Mouse (Mus musculus) forebrain, embryonic 15.5 days (tissue): ENCODE data around the gene Trip6. TPM values are rescaled to one million over a fixed set of nuclear protein-coding genes. Genes with fewer than 3 reads are reported as not detected.

ENCODE experiments used
- ATAC-seq: fragments of 200-750 bp; cut with Nextera tagmentation; replicated peaks from 2 replicates; pipeline ENCODE4 v1.8.0; 2017; ENCODE audit warnings: mild to moderate bottlenecking, moderate TSS enrichment, moderate library complexity
- H3K27ac ChIP-seq: fragments of 300-500 bp; sonication (generic); replicated peaks from 2 replicates; pipeline ENCODE4 v1.5.1; 2015; ENCODE audit warnings: mild to moderate bottlenecking, inconsistent platforms
- H3K27me3 ChIP-seq: fragments of 300-500 bp; sonication (generic); 2 replicates; pipeline ENCODE4 v1.6.1; 2015; ENCODE audit warnings: inconsistent platforms
- H3K36me3 ChIP-seq: fragments of 300-500 bp; sonication (generic); 2 replicates; pipeline ENCODE4 v1.6.1; 2015; ENCODE audit warnings: mild to moderate bottlenecking, inconsistent platforms
- H3K4me1 ChIP-seq: fragments of 300-500 bp; sonication (generic); 2 replicates; pipeline ENCODE4 v1.6.1; 2015; ENCODE audit warnings: inconsistent platforms
- H3K4me2 ChIP-seq: fragments of 300-500 bp; sonication (generic); replicated peaks from 2 replicates; pipeline ENCODE4 v1.6.1; 2015; ENCODE audit warnings: mild to moderate bottlenecking, inconsistent platforms
- H3K4me3 ChIP-seq: fragments of 300-500 bp; sonication (generic); 2 replicates; pipeline ENCODE4 v1.5.1; 2015; ENCODE audit warnings: mild to moderate bottlenecking, inconsistent platforms
- H3K9ac ChIP-seq: fragments of 300-500 bp; sonication (generic); replicated peaks from 2 replicates; pipeline ENCODE4 v1.6.1; 2015; ENCODE audit warnings: mild to moderate bottlenecking, inconsistent platforms
- H3K9me3 ChIP-seq: fragments of 300-500 bp; sonication (generic); 2 replicates; pipeline ENCODE4 v1.6.1; 2016; ENCODE audit warnings: inconsistent platforms
- WGBS: fragments of 180-500 bp; shearing (Covaris S2); methylation state at CpG from one replicate; pipeline ENCODE4 v1.1.7; 2015; ENCODE audit warnings: mixed read lengths; 5-methylcytosine and 5-hydroxymethylcytosine counted together
- polyA plus RNA-seq: library from polyadenylated mRNA; unstranded; fragments of >200 nt; fragmentation: Nextera tagmentation; extraction: Ambion mirVana; gene quantifications from 2 replicates; pipeline ENCODE4 v1.2.1, GENCODE M21; 2015

The Trip6 gene
- polyA plus RNA-seq, 1 experiment from 2014 or later: 19.1 TPM

DNA sequence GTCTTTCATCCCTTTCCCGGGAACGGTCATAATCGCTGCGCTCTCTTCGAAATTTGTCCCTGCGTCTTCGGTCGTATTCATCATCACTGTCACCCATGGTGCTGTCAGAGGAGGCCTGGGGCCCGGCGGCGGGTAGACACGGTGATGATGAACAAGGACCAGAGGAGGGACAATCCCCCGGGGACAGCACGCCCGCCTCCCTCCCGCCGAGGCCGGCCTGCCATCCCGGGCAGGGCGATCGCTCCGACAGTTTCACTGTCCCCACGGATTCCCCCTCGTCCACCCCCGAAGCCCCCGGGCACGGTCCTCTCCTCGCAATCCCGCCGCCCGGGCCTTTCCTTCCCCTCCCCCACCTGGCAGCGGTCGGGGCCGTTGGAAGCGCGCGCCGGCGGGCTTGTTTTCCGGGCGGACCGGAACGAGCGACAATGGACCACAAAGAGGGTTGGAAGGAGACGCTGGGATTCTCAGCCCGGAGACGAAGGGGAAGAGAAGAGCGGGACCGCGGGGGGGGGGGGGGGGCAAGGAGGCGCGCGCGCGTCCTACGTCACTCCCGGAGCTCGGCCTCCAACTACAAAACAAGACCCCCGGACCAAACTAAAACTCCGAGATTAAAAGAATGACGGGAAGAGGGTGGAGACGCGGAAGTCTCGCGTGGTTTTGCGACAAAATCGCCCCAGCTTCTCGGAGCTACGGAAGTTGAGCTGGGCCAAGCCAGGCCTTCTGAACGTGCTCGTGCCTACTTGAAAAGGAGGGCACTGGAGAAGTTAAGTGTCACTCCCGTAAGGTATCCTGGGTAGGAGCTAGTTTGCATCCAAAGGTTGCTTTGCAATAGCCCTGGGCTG lies 6.9 kb downstream of the Trip6 start, which contains the start of gene Srrt:
Srrt (minus strand) TSS at position 604 of the 842 bp plus-strand sequence.
- Histone ChIP-seq H3K4me2 (peak within 1 kb of the TSS; percentile 67), H3K27ac (peak within 1 kb of the TSS; percentile 96), H3K36me3 (peaks cover 22% of the 10 kb centered on the region), H3K9me3 (no peaks in the 10 kb centered on the region), H3K27me3 (no peaks in the 10 kb centered on the region), H3K9ac (peak within 1 kb of the TSS; percentile 97), H3K4me1 (peaks cover 46% of the 10 kb centered on the region), H3K4me3 (peak within 1 kb of the TSS; percentile 92)
- WGBS: under 1% methylated on average over 65 of the region's 72 CpGs
- peak; percentile 90 for ATAC-seq

GRCm38 (mm10) chr5:137306439-137307005 lies 7.7 kb downstream of the Trip6 start:
- peak overlapping the region; percentile 92 for H3K4me3 ChIP-seq
- no peaks in the 10 kb centered on the region for H3K27me3 ChIP-seq
- peaks cover 29% of the 10 kb centered on the region for H3K36me3 ChIP-seq
- H3K27ac ChIP-seq: peak overlapping the region; percentile 96
- WGBS: 15% methylated on average over 12 of the region's 12 CpGs
- ATAC-seq: no peak
- H3K9ac ChIP-seq: peak overlapping the region; percentile 97
- H3K4me2 ChIP-seq: peak overlapping the region; percentile 67
- H3K4me1 ChIP-seq: peaks cover 51% of the 10 kb centered on the region
- no peaks in the 10 kb centered on the region for H3K9me3 ChIP-seq

DNA sequence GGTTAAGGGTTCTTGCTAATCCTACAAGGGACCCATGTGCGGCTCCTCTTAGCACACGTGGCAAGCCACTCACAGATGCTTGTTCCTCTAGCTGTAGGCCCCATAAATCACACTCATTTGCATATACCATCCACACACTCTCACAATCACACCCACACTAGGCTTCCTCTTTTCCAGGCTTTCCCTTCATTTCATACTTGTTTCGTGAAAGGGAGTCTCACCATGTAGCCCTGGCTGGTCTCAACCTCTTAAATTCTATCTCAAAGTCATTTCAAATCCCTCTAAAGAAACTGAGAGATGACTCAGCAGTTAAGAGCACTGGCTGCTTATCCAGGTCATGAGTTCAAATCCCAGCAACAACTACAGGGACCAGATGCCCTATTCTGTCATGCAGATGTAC lies 8.4 kb downstream of the Trip6 start:
- 73% methylated on average over 3 of the region's 3 CpGs for whole genome bisulfite sequencing
- Histone ChIP-seq H3K4me3 (peak overlapping the region; percentile 92), H3K9ac (peak overlapping the region; percentile 97), H3K9me3 (no peaks in the 10 kb centered on the region), H3K36me3 (peaks cover 36% of the 10 kb centered on the region), H3K4me1 (peaks cover 55% of the 10 kb centered on the region), H3K27ac (no peak overlapping the region), H3K27me3 (no peaks in the 10 kb centered on the region), H3K4me2 (peak overlapping the region; percentile 67)
- ATAC-seq: no peak

GRCm38 (mm10) chr5:137304816-137305215 lies 9.4 kb downstream of the Trip6 start:
- peak overlapping the region; percentile 28; the same call in 1 of the 2 replicates for H3K27ac ChIP-seq
- H3K4me1 ChIP-seq: peaks cover 55% of the 10 kb centered on the region
- no peak for ATAC-seq
- H3K36me3 ChIP-seq: peaks cover 46% of the 10 kb centered on the region
- 62% methylated on average over 4 of the region's 4 CpGs for WGBS
- H3K9ac ChIP-seq: peak overlapping the region; percentile 32
- no peaks in the 10 kb centered on the region for H3K27me3 ChIP-seq
- H3K9me3 ChIP-seq: no peaks in the 10 kb centered on the region
- peak overlapping the region; percentile 67 for H3K4me2 ChIP-seq
- peak overlapping the region; percentile 92 for H3K4me3 ChIP-seq

DNA sequence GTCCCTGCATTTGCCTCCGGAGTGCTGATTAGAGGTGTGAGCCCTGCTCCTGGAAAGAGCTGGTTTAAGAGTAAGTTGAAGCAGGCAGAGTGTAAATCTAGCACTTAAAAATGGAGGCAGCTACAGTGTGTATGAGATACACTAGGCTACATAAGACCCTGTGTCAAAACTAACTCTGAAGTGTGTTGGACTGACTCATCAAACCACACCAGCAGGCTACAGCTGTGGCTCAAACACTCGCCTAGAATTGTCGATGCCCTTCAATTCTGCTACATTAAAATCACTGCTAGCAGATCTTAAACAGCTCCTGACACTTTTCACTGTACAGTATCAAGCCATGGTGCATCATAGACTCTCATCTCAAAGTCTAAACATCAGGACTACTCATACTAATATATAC lies 10.0 kb downstream of the Trip6 start:
- H3K4me1 ChIP-seq: peaks cover 55% of the 10 kb centered on the region
- no peaks in the 10 kb centered on the region for H3K27me3 ChIP-seq
- H3K36me3 ChIP-seq: peaks cover 52% of the 10 kb centered on the region
- no peak overlapping the region for H3K9ac ChIP-seq
- WGBS: 81% methylated on average over 3 of the region's 3 CpGs
- no peaks in the 10 kb centered on the region for H3K9me3 ChIP-seq
- H3K27ac ChIP-seq: no peak overlapping the region
- H3K4me2 ChIP-seq: peak overlapping the region; percentile 67
- no peak for ATAC-seq
- no peak overlapping the region for H3K4me3 ChIP-seq

DNA sequence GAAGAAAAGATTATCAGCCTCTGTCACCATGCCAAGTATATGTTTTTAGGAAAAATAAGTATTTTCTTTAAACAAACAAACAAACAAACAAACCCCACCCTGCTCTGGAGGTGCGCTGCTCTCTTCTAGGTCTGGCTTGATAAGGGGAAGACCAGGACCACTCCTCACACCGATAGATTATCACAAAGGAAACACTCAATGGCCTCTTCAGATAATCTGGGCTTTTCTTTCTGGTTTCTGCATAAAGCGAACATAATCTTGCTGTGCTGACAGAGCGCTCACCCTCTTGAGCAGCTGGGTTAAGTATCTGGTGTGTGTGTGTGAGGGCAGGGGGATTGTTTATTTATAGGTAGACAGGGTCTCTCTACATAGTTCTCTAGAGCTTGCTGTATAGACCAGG lies 10.6 kb downstream of the Trip6 start:
- peaks cover 55% of the 10 kb centered on the region for H3K4me1 ChIP-seq
- peaks cover 55% of the 10 kb centered on the region for H3K36me3 ChIP-seq
- H3K27me3 ChIP-seq: no peaks in the 10 kb centered on the region
- H3K9ac ChIP-seq: no peak overlapping the region; the same call in 1 of the 2 replicates
- no peak for ATAC-seq
- WGBS: 82% methylated on average over 4 of the region's 4 CpGs
- no peak overlapping the region for H3K4me2 ChIP-seq
- no peak overlapping the region for H3K27ac ChIP-seq
- H3K9me3 ChIP-seq: no peaks in the 10 kb centered on the region
- no peak overlapping the region for H3K4me3 ChIP-seq

DNA sequence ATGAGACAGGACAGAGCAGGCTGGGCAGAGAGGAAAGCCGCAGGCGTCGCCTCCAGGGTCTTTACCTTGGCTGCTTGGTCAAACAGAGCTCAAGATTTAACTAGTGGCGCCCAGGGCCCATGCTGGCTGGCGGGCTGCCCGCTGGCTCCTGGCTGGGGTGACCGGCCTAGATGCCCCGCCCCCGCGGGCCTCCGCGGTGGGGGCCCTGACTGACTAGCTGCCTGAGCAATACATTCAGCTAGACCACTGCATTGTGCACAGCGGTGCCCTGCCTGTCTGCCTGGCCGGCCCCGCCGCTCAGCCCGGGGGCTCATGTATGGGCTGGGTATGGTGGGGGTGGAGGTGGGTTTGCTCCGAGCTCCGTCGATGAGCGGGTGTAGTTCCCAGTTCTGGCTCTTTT lies 13.0 kb downstream of the Trip6 start:
- ATAC-seq: 0 out of 2 replicates have a peak, but pooled peaks have one; percentile 20
- 60% methylated on average over 21 of the region's 21 CpGs for WGBS
- peaks cover 42% of the 10 kb centered on the region for H3K4me1 ChIP-seq
- no peak overlapping the region for H3K4me2 ChIP-seq
- H3K9me3 ChIP-seq: no peaks in the 10 kb centered on the region
- no peak overlapping the region for H3K4me3 ChIP-seq
- peaks cover 79% of the 10 kb centered on the region for H3K36me3 ChIP-seq
- no peaks in the 10 kb centered on the region for H3K27me3 ChIP-seq
- no peak overlapping the region for H3K27ac ChIP-seq
- no peak overlapping the region for H3K9ac ChIP-seq

DNA sequence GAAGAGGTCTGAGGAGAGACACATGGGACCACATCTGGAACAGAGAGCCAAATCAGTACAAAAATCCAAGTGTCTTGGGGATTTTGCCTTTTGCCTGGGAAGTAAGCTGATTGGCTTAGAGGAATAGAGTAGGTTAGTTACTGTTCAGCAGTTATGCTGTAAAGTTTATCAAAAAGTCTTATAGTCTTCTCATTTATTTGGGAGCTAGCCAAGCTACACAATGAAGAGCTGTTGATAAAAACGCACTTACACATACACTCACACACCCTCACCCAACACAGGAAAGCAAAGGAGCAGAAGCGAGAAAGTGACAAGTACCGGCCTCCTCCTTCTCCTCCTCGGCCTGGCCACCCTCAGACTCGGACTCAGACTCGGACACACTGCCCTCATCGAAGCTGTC lies 15.0 kb downstream of the Trip6 start:
- Histone ChIP-seq H3K9me3 (no peaks in the 10 kb centered on the region), H3K27me3 (no peaks in the 10 kb centered on the region), H3K36me3 (peaks cover 88% of the 10 kb centered on the region), H3K4me2 (no peak overlapping the region), H3K4me1 (peaks cover 31% of the 10 kb centered on the region), H3K4me3 (no peak overlapping the region), H3K9ac (no peak overlapping the region), H3K27ac (no peak overlapping the region)
- ATAC-seq: no peak
- WGBS: 86% methylated on average over 7 of the region's 7 CpGs

GRCm38 (mm10) chr5:137297126-137297525 lies 17.1 kb downstream of the Trip6 start:
- no peaks in the 10 kb centered on the region for H3K9me3 ChIP-seq
- H3K9ac ChIP-seq: no peak overlapping the region
- ATAC-seq: no peak
- H3K4me2 ChIP-seq: no peak overlapping the region
- peaks cover 72% of the 10 kb centered on the region for H3K36me3 ChIP-seq
- 93% methylated on average over 14 of the region's 14 CpGs for WGBS
- peaks cover 34% of the 10 kb centered on the region for H3K4me1 ChIP-seq
- H3K27ac ChIP-seq: no peak overlapping the region
- no peaks in the 10 kb centered on the region; the same call in 1 of the 2 replicates for H3K27me3 ChIP-seq
- H3K4me3 ChIP-seq: no peak overlapping the region

- no peak for ATAC-seq
- H3K27me3 ChIP-seq: peaks cover under 1% of the 10 kb centered on the region; the same call in 1 of the 2 replicates
- no peak overlapping the region for H3K4me3 ChIP-seq
- H3K9ac ChIP-seq: no peak overlapping the region
- H3K9me3 ChIP-seq: no peaks in the 10 kb centered on the region
- no peak overlapping the region for H3K27ac ChIP-seq
- peaks cover 57% of the 10 kb centered on the region for H3K36me3 ChIP-seq
- WGBS: 90% methylated on average over 15 of the region's 15 CpGs
- H3K4me1 ChIP-seq: peaks cover 25% of the 10 kb centered on the region
- no peak overlapping the region for H3K4me2 ChIP-seq
Measured at GRCm38 (mm10) chr5:137295712-137296111, 18.5 kb downstream of the Trip6 start.

DNA sequence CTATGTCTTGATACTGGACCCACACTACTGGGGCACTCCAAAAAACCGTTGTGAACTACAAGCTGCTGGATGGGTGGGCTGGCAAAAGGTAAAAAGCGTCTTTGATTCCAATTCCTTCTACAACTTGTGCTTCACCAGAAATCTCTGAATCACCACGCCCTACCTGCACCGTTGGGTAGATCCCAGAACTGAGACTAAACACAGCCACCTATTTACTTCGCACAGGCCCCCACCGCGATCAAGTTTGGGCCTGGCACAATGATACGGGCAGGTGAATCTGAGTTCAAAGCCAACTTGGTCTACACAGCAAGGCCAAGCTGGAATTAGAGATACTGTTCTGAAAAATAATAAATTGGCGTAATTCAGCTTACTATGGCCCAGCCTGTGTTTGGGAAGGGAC lies 18.9 kb downstream of the Trip6 start:
- peaks cover 25% of the 10 kb centered on the region for H3K4me1 ChIP-seq
- peak overlapping the region; percentile 61 for H3K4me3 ChIP-seq
- H3K27ac ChIP-seq: peak overlapping the region; percentile 89; the same call in 1 of the 2 replicates
- H3K4me2 ChIP-seq: peak overlapping the region; percentile 100
- WGBS: 82% methylated on average over 9 of the region's 9 CpGs
- ATAC-seq: no peak
- H3K36me3 ChIP-seq: peaks cover 53% of the 10 kb centered on the region
- no peaks in the 10 kb centered on the region for H3K9me3 ChIP-seq
- H3K27me3 ChIP-seq: peaks cover 4% of the 10 kb centered on the region
- H3K9ac ChIP-seq: peak overlapping the region; percentile 56

GRCm38 (mm10) chr5:137294744-137295093 lies 19.5 kb downstream of the Trip6 start:
- peaks cover 48% of the 10 kb centered on the region for H3K36me3 ChIP-seq
- H3K27ac ChIP-seq: peak overlapping the region; percentile 89
- H3K9ac ChIP-seq: peak overlapping the region; percentile 56
- H3K4me3 ChIP-seq: peak overlapping the region; percentile 61
- H3K27me3 ChIP-seq: peaks cover 10% of the 10 kb centered on the region
- no peak for ATAC-seq
- whole genome bisulfite sequencing: 8% methylated on average over 18 of the region's 18 CpGs
- peaks cover 25% of the 10 kb centered on the region for H3K4me1 ChIP-seq
- no peaks in the 10 kb centered on the region for H3K9me3 ChIP-seq
- peak overlapping the region; percentile 100 for H3K4me2 ChIP-seq
